Mouse (Mus musculus) right cerebral cortex, postnatal 36 days (tissue): ENCODE measurements around the gene Yipf3.

Source experiments
- DNase-seq, 2 experiments: peaks; one replicate each; pipeline ENCODE4 v3.0.0; 2022; ENCODE audit warnings: low spot score in 2 of 2, mixed read lengths in 1 of 2

Gene Yipf3

GRCm38 (mm10) chr17:46247512-46248188 lies at the start of gene Yipf3, which contains the start of gene Polr1c:
Yipf3 (plus strand) TSS chr17:46248080.
Polr1c (minus strand) TSS chr17:46248054.
- peak; percentile 93 for DNase-seq

GRCm38 (mm10) chr17:46201151-46201550 lies 46.7 kb upstream of the Yipf3 start:
- no peak for DNase-seq

GRCm38 (mm10) chr17:46202421-46203071 lies 45.3 kb upstream of the Yipf3 start, which contains the start of the genes Polh and Xpo5:
Polh (minus strand) TSS chr17:46202645.
Xpo5 (plus strand) TSS chr17:46202782.
- peak; percentile 87 for DNase-seq

GRCm38 (mm10) chr17:46203078-46203477 lies 44.8 kb upstream of the Yipf3 start:
- peak in 1 of 2 experiments; percentile 23 for DNase-seq

- no peak for DNase-seq
These were observed 41.2 kb upstream of the Yipf3 start for GRCm38 (mm10) chr17:46206676-46207075.

- DNase-seq, result no peak
These were observed 37.3 kb upstream of the Yipf3 start for GRCm38 (mm10) chr17:46210550-46210949.

- DNase-seq, result no peak
These were observed 26.3 kb upstream of the Yipf3 start for GRCm38 (mm10) chr17:46221601-46222000.

GRCm38 (mm10) chr17:46227576-46227975 lies 20.3 kb upstream of the Yipf3 start:
- DNase-seq, result no peak

- DNase-seq, result no peak
These were observed 11.8 kb upstream of the Yipf3 start for GRCm38 (mm10) chr17:46236067-46236466.

GRCm38 (mm10) chr17:46237079-46237478 lies 10.8 kb upstream of the Yipf3 start:
- no peak for DNase-seq

- DNase-seq, result no peak
These were observed 10.4 kb upstream of the Yipf3 start for GRCm38 (mm10) chr17:46237480-46237879.

GRCm38 (mm10) chr17:46239516-46240114 lies 8.3 kb upstream of the Yipf3 start:
- DNase-seq, result no peak

GRCm38 (mm10) chr17:46241471-46241870 lies 6.4 kb upstream of the Yipf3 start:
- no peak for DNase-seq

GRCm38 (mm10) chr17:46242274-46242673 lies 5.6 kb upstream of the Yipf3 start:
- no peak for DNase-seq

GRCm38 (mm10) chr17:46242993-46243392 lies 4.9 kb upstream of the Yipf3 start:
- DNase-seq, result no peak

GRCm38 (mm10) chr17:46243624-46244023 lies 4.3 kb upstream of the Yipf3 start:
- no peak for DNase-seq

- no peak for DNase-seq
These were observed 3.3 kb upstream of the Yipf3 start for GRCm38 (mm10) chr17:46244579-46244978.

GRCm38 (mm10) chr17:46248189-46248522 lies 276 bp downstream of the Yipf3 start:
- no peak for DNase-seq

- DNase-seq, result no peak
These were observed 3.3 kb downstream of the Yipf3 start for GRCm38 (mm10) chr17:46251174-46251573.

GRCm38 (mm10) chr17:46252571-46253451 lies 4.9 kb downstream of the Yipf3 start:
- no peak for DNase-seq

- peak; percentile 92 to 94 for DNase-seq
These were observed 5.7 kb downstream of the Yipf3 start, which contains the start of gene Lrrc73 for GRCm38 (mm10) chr17:46253452-46254084. Lrrc73 (plus strand) TSS chr17:46253531.
